Mouse (Mus musculus) forebrain, embryonic 16.5 days (tissue): ENCODE measurements around the gene Rap1gap2. TPM values are rescaled to one million over a fixed set of nuclear protein-coding genes. Genes with fewer than 3 reads are reported as not detected.

Source experiments
- ATAC-seq: fragments of 200-750 bp; cut with Nextera tagmentation; 2 replicates; pipeline ENCODE4 v1.8.0; 2017; ENCODE audit warnings: mild to moderate bottlenecking, moderate library complexity
- H3K27ac ChIP-seq: fragments of 300-500 bp; sonication (generic); 2 replicates; pipeline ENCODE4 v1.5.1; 2014; ENCODE audit warnings: low read length, control low read depth
- H3K27me3 ChIP-seq: fragments of 300-500 bp; sonication (generic); replicated peaks from 2 replicates; pipeline ENCODE4 v1.6.1; 2014; ENCODE audit warnings: low read length; ENCODE audit not compliant: control insufficient read depth, insufficient read depth
- H3K36me3 ChIP-seq: fragments of 300-500 bp; sonication (generic); 2 replicates; pipeline ENCODE4 v1.6.1; 2014; ENCODE audit not compliant: control insufficient read depth, insufficient read depth
- H3K4me1 ChIP-seq: fragments of 300-500 bp; sonication (generic); replicated peaks from 2 replicates; pipeline ENCODE4 v1.6.1; 2014; ENCODE audit warnings: low read length; ENCODE audit not compliant: control insufficient read depth, insufficient read depth
- H3K4me2 ChIP-seq: fragments of 300-500 bp; sonication (generic); 2 replicates; pipeline ENCODE4 v1.6.1; 2014; ENCODE audit warnings: mild to moderate bottlenecking, low read length, control low read depth
- H3K4me3 ChIP-seq: fragments of 300-500 bp; sonication (generic); replicated peaks from 2 replicates; pipeline ENCODE4 v1.5.1; 2014; ENCODE audit warnings: mild to moderate bottlenecking, low read length, control low read depth
- H3K9ac ChIP-seq: fragments of 300-500 bp; sonication (generic); replicated peaks from 2 replicates; pipeline ENCODE4 v1.6.1; 2014; ENCODE audit warnings: low read depth, low read length, control low read depth
- H3K9me3 ChIP-seq: fragments of 300-500 bp; sonication (generic); 2 replicates; pipeline ENCODE4 v1.6.1; 2016; ENCODE audit warnings: low read length; ENCODE audit not compliant: control insufficient read depth
- WGBS: fragments of 180-500 bp; shearing (Covaris S2); extraction: QIAGEN DNeasy Blood & Tissue Kit; methylation state at CpG from one replicate; pipeline ENCODE4 v1.1.7; 2014; 5-methylcytosine and 5-hydroxymethylcytosine counted together
- polyA plus RNA-seq: library from polyadenylated mRNA; unstranded; fragments of >200 nt; fragmentation: Nextera tagmentation; extraction: Ambion mirVana; gene quantifications from 2 replicates; pipeline ENCODE4 v1.2.1, GENCODE M21; 2015

Gene Rap1gap2
- polyA plus RNA-seq, 1 experiment from 2014 or later = 12.9 TPM

GRCm38 (mm10) chr11:74647966-74648365 lies 37.3 kb upstream of the Rap1gap2 start:
- no peak overlapping the region for H3K4me2 ChIP-seq
- H3K9me3 ChIP-seq = no peaks in the 10 kb centered on the region
- H3K36me3 ChIP-seq = no peaks in the 10 kb centered on the region
- H3K4me3 ChIP-seq = no peak overlapping the region
- no peaks in the 10 kb centered on the region for H3K27me3 ChIP-seq
- no peak overlapping the region for H3K27ac ChIP-seq
- ATAC-seq = no peak
- peaks cover 13% of the 10 kb centered on the region for H3K4me1 ChIP-seq
- WGBS = 90% methylated on average over 1 of the region's 1 CpGs
- no peak overlapping the region for H3K9ac ChIP-seq

GRCm38 (mm10) chr11:74639628-74640027 lies 28.9 kb upstream of the Rap1gap2 start:
- H3K27ac ChIP-seq = no peak overlapping the region
- no peaks in the 10 kb centered on the region for H3K27me3 ChIP-seq
- WGBS = 81% methylated on average over 1 of the region's 1 CpGs
- no peaks in the 10 kb centered on the region for H3K9me3 ChIP-seq
- no peaks in the 10 kb centered on the region for H3K36me3 ChIP-seq
- H3K4me3 ChIP-seq = no peak overlapping the region
- no peak overlapping the region for H3K9ac ChIP-seq
- no peak overlapping the region for H3K4me2 ChIP-seq
- peaks cover 18% of the 10 kb centered on the region for H3K4me1 ChIP-seq
- ATAC-seq = no peak

- Histone ChIP-seq H3K9me3 (no peaks in the 10 kb centered on the region), H3K27ac (peak overlapping the region; percentile 78), H3K27me3 (no peaks in the 10 kb centered on the region), H3K9ac (peak overlapping the region; percentile 85), H3K4me2 (peak overlapping the region; percentile 88), H3K36me3 (no peaks in the 10 kb centered on the region), H3K4me1 (peaks cover 18% of the 10 kb centered on the region), H3K4me3 (peak overlapping the region; percentile 63)
- 4% methylated on average over 9 of the region's 9 CpGs for WGBS
- ATAC-seq = peak; percentile 21
Measured at GRCm38 (mm10) chr11:74638791-74639411, 28.2 kb upstream of the Rap1gap2 start.

- no peaks in the 10 kb centered on the region for H3K27me3 ChIP-seq
- peak; percentile 89 for ATAC-seq
- H3K27ac ChIP-seq = peak overlapping the region; percentile 78
- H3K36me3 ChIP-seq = no peaks in the 10 kb centered on the region
- H3K4me3 ChIP-seq = peak overlapping the region; percentile 63
- H3K4me1 ChIP-seq = peaks cover 18% of the 10 kb centered on the region
- peak overlapping the region; percentile 88 for H3K4me2 ChIP-seq
- no peaks in the 10 kb centered on the region for H3K9me3 ChIP-seq
- peak overlapping the region; percentile 85 for H3K9ac ChIP-seq
- 0% methylated on average over 85 of the region's 86 CpGs for WGBS
Measured at GRCm38 (mm10) chr11:74637971-74638790, 27.5 kb upstream of the Rap1gap2 start.

- ATAC-seq = 0 out of 2 replicates have a peak, but pooled peaks have one; percentile 11
- Histone ChIP-seq H3K27ac (peak overlapping the region; percentile 78), H3K9ac (peak overlapping the region; percentile 85), H3K36me3 (no peaks in the 10 kb centered on the region), H3K4me2 (peak overlapping the region; percentile 88), H3K4me3 (peak overlapping the region; percentile 63), H3K27me3 (no peaks in the 10 kb centered on the region), H3K4me1 (peaks cover 18% of the 10 kb centered on the region), H3K9me3 (no peaks in the 10 kb centered on the region)
- WGBS = 18% methylated on average over 8 of the region's 8 CpGs
Measured at GRCm38 (mm10) chr11:74637486-74637885, 26.8 kb upstream of the Rap1gap2 start.

- Histone ChIP-seq H3K4me2 (no peak overlapping the region), H3K4me1 (peaks cover 18% of the 10 kb centered on the region), H3K4me3 (no peak overlapping the region), H3K9me3 (no peaks in the 10 kb centered on the region), H3K36me3 (no peaks in the 10 kb centered on the region), H3K27ac (no peak overlapping the region), H3K9ac (no peak overlapping the region), H3K27me3 (no peaks in the 10 kb centered on the region)
- ATAC-seq = no peak
- 55% methylated on average over 5 of the region's 5 CpGs for WGBS
Measured at GRCm38 (mm10) chr11:74634490-74635275, 24.0 kb upstream of the Rap1gap2 start.

- Histone ChIP-seq H3K36me3 (no peaks in the 10 kb centered on the region), H3K4me1 (peaks cover under 1% of the 10 kb centered on the region), H3K27ac (no peak overlapping the region), H3K4me2 (no peak overlapping the region), H3K4me3 (no peak overlapping the region), H3K9ac (no peak overlapping the region), H3K9me3 (no peaks in the 10 kb centered on the region), H3K27me3 (no peaks in the 10 kb centered on the region)
- whole genome bisulfite sequencing = 69% methylated on average over 7 of the region's 7 CpGs
- ATAC-seq = no peak
Measured at GRCm38 (mm10) chr11:74631880-74632789, 21.4 kb upstream of the Rap1gap2 start.

- 92% methylated on average over 3 of the region's 3 CpGs for WGBS
- Histone ChIP-seq H3K27ac (no peak overlapping the region), H3K36me3 (no peaks in the 10 kb centered on the region), H3K9me3 (no peaks in the 10 kb centered on the region), H3K4me3 (no peak overlapping the region), H3K4me2 (no peak overlapping the region), H3K9ac (no peak overlapping the region), H3K27me3 (peaks cover 4% of the 10 kb centered on the region), H3K4me1 (no peaks in the 10 kb centered on the region)
- ATAC-seq = no peak
Measured at GRCm38 (mm10) chr11:74627481-74627880, 16.8 kb upstream of the Rap1gap2 start.
